Mouse (Mus musculus) neural tube, embryonic 11.5 days (tissue): ENCODE results near the gene App. TPM values are rescaled to one million over a fixed set of nuclear protein-coding genes. Genes with fewer than 3 reads are reported as not detected.

Experiments
- ATAC-seq: fragments of 200-750 bp; cut with Nextera tagmentation; 2 replicates; pipeline ENCODE4 v1.8.0; 2017; ENCODE audit warnings: moderate number of reproducible peaks, mild to moderate bottlenecking, moderate TSS enrichment, moderate library complexity; ENCODE audit not compliant: insufficient read depth, low FRiP score, low TSS enrichment
- DNase-seq: peaks from one replicate; pipeline ENCODE4 v3.0.0-alpha.2; 2015; ENCODE audit warnings: low spot score
- H3K27ac ChIP-seq: fragments of 300-500 bp; sonication (generic); 2 replicates; pipeline ENCODE4 v1.5.1; 2014; ENCODE audit warnings: low read depth, mild to moderate bottlenecking, low read length
- H3K27me3 ChIP-seq: fragments of 300-500 bp; sonication (generic); 2 replicates; pipeline ENCODE4 v1.6.1; 2014; ENCODE audit warnings: mild to moderate bottlenecking, low read length, mixed read lengths; ENCODE audit not compliant: control insufficient read depth, insufficient read depth
- H3K36me3 ChIP-seq: fragments of 300-500 bp; sonication (generic); 2 replicates; pipeline ENCODE4 v1.6.1; 2014; ENCODE audit warnings: mild to moderate bottlenecking, low read length, moderate library complexity, mixed read lengths; ENCODE audit not compliant: control insufficient read depth, insufficient read depth
- H3K4me1 ChIP-seq: fragments of 300-500 bp; sonication (generic); 2 replicates; pipeline ENCODE4 v1.6.1; 2014; ENCODE audit warnings: low read length, mixed read lengths; ENCODE audit not compliant: control insufficient read depth, insufficient read depth
- H3K4me2 ChIP-seq: fragments of 300-500 bp; sonication (generic); 2 replicates; pipeline ENCODE4 v1.6.1; 2014; ENCODE audit warnings: low read depth, mild to moderate bottlenecking, moderate library complexity
- H3K4me3 ChIP-seq: fragments of 300-500 bp; sonication (generic); 2 replicates; pipeline ENCODE4 v1.5.1; 2014; ENCODE audit warnings: low read depth, low read length
- H3K9ac ChIP-seq: fragments of 300-500 bp; sonication (generic); 2 replicates; pipeline ENCODE4 v1.6.1; 2014; ENCODE audit warnings: mild to moderate bottlenecking, low read length
- H3K9me3 ChIP-seq: fragments of 300-500 bp; sonication (generic); 2 replicates; pipeline ENCODE4 v1.6.1; 2016; ENCODE audit warnings: low read length; ENCODE audit not compliant: control insufficient read depth
- WGBS: fragments of 180-500 bp; shearing (Covaris S2); extraction: QIAGEN DNeasy Blood & Tissue Kit; methylation state at CpG from one replicate; pipeline ENCODE4 v1.1.7; 2014; 5-methylcytosine and 5-hydroxymethylcytosine counted together
- polyA plus RNA-seq: library from polyadenylated mRNA; unstranded; fragments of >200 nt; fragmentation: Nextera tagmentation; extraction: Ambion mirVana; gene quantifications from 2 replicates; pipeline ENCODE4 v1.2.1, GENCODE M21; 2014

Gene App
- polyA plus RNA-seq, 1 experiment from 2014 or later: 210 TPM

DNA sequence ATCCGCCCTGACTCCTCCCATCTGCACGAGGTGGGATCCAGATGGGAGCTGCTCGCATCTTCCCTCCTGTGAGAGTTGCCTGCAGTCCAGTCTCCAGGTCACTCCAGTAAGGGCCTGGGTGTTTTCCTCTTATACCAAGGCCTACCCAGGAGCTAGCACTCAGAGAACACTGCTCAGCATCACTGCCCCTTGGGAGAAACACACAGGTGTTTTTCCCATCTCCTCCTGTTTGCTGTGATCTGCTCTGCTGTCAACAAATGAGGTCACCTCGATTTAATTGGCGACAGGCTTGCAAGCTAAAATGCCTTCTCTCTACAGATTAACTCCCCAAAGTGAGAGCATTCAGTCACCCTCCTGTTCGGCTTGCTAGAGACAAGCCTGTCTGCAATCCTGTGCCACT is 216.3 kb downstream of the App start:
- no peaks in the 10 kb centered on the region for H3K9me3 ChIP-seq
- H3K27me3 ChIP-seq: no peaks in the 10 kb centered on the region
- ATAC-seq (no peak), DNase-seq (no peak)
- H3K4me2 ChIP-seq: no peak overlapping the region
- WGBS: 64% methylated on average over 6 of the region's 6 CpGs
- no peak overlapping the region for H3K27ac ChIP-seq
- H3K4me3 ChIP-seq: no peak overlapping the region
- no peaks in the 10 kb centered on the region for H3K4me1 ChIP-seq
- no peak overlapping the region for H3K9ac ChIP-seq
- peaks cover 2% of the 10 kb centered on the region for H3K36me3 ChIP-seq

GRCm38 (mm10) chr16:84956690-84957089 is 216.9 kb downstream of the App start:
- Histone ChIP-seq H3K9ac (no peak overlapping the region), H3K36me3 (peaks cover 2% of the 10 kb centered on the region), H3K4me1 (no peaks in the 10 kb centered on the region), H3K27me3 (no peaks in the 10 kb centered on the region), H3K4me2 (no peak overlapping the region), H3K9me3 (no peaks in the 10 kb centered on the region), H3K27ac (no peak overlapping the region), H3K4me3 (no peak overlapping the region)
- ATAC-seq (no peak), DNase-seq (no peak)
- 90% methylated on average over 2 of the region's 2 CpGs for WGBS

GRCm38 (mm10) chr16:84955840-84956239 is 217.7 kb downstream of the App start:
- no peaks in the 10 kb centered on the region for H3K4me1 ChIP-seq
- ATAC-seq: no peak; the same call in 1 of the 2 replicates
- no peak overlapping the region for H3K4me2 ChIP-seq
- no peaks in the 10 kb centered on the region for H3K27me3 ChIP-seq
- no peak overlapping the region for H3K9ac ChIP-seq
- no peaks in the 10 kb centered on the region; the same call in none of the 2 replicates for H3K36me3 ChIP-seq
- H3K4me3 ChIP-seq: no peak overlapping the region
- no peak overlapping the region for H3K27ac ChIP-seq
- no peak for DNase-seq
- 81% methylated on average over 1 of the region's 1 CpGs for WGBS
- no peaks in the 10 kb centered on the region for H3K9me3 ChIP-seq

DNA sequence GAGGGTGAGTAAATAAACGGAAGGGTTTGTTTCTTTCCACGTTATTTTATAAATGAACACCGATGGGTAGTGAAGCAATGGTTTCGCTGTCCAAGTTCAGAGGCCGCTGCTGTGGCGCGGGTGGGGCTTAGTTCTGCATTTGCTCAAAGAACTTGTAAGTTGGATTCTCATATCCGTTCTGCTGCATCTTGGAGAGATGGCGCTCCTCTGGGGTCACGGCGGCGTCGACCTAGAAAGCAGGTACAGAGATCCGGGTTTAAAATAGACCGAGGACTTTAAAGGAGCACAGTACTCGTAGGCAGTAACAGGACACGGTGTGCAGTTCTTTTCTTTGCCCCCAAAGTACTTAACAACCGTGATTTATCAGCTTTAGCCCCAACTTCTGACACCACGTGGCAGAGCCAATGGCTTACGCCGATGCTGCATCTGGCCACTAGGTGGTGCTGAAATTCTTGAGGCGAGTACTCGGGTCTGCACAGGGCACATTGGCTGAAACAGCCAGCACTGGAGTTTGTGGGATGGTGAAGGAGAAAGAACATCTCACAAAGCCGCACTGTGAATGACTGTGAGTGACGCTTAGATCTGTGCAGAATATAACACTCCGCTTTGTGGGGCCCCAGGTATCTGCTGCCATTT is 218.2 kb downstream of the App start:
- no peaks in the 10 kb centered on the region for H3K4me1 ChIP-seq
- no peak overlapping the region for H3K4me3 ChIP-seq
- no peak overlapping the region for H3K9ac ChIP-seq
- DNase-seq (peak; percentile 87), ATAC-seq (peak; percentile 90)
- no peaks in the 10 kb centered on the region for H3K9me3 ChIP-seq
- no peak overlapping the region for H3K27ac ChIP-seq
- 31% methylated on average over 26 of the region's 26 CpGs for WGBS
- no peaks in the 10 kb centered on the region for H3K27me3 ChIP-seq
- no peaks in the 10 kb centered on the region; the same call in none of the 2 replicates for H3K36me3 ChIP-seq
- H3K4me2 ChIP-seq: no peak overlapping the region

DNA sequence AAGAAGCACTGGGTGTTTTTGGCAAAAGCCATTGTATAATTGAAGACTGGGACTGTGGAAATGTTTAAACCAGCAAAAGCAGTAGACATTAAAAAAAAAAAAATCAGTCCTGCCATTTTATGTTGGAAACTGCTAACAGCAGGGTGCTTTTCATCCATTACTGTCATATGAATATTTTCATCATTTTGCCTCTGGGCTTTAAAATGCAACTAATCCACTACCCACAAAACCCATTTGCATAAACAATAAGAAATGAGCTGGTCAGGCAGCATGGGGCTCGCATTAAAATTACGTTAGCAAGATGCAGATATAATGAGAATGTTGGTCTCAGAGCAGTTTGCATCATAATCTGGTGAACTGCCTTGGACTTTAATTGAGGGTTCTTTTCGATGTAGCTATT is 242.5 kb downstream of the App start:
- H3K9me3 ChIP-seq: no peaks in the 10 kb centered on the region
- no peaks in the 10 kb centered on the region for H3K36me3 ChIP-seq
- no peak overlapping the region for H3K4me3 ChIP-seq
- H3K27me3 ChIP-seq: no peaks in the 10 kb centered on the region
- no peak overlapping the region for H3K9ac ChIP-seq
- no peak overlapping the region for H3K4me2 ChIP-seq
- H3K4me1 ChIP-seq: no peaks in the 10 kb centered on the region
- DNase-seq (no peak), ATAC-seq (no peak)
- no peak overlapping the region for H3K27ac ChIP-seq
- 75% methylated on average over 3 of the region's 3 CpGs for WGBS

GRCm38 (mm10) chr16:84927827-84928226 is 245.7 kb downstream of the App start:
- DNase-seq (no peak), ATAC-seq (no peak)
- Histone ChIP-seq H3K4me2 (no peak overlapping the region), H3K27me3 (no peaks in the 10 kb centered on the region), H3K36me3 (no peaks in the 10 kb centered on the region), H3K9me3 (no peaks in the 10 kb centered on the region), H3K9ac (no peak overlapping the region), H3K27ac (no peak overlapping the region), H3K4me1 (no peaks in the 10 kb centered on the region), H3K4me3 (no peak overlapping the region)
- 94% methylated on average over 1 of the region's 1 CpGs for WGBS

GRCm38 (mm10) chr16:84919649-84920308 is 253.8 kb downstream of the App start:
- H3K9ac ChIP-seq: no peak overlapping the region
- H3K4me1 ChIP-seq: no peaks in the 10 kb centered on the region
- no peaks in the 10 kb centered on the region for H3K9me3 ChIP-seq
- no peak overlapping the region for H3K27ac ChIP-seq
- DNase-seq (peak; percentile 20), ATAC-seq (no peak)
- no peak overlapping the region for H3K4me2 ChIP-seq
- H3K36me3 ChIP-seq: no peaks in the 10 kb centered on the region
- H3K27me3 ChIP-seq: no peaks in the 10 kb centered on the region
- H3K4me3 ChIP-seq: no peak overlapping the region
- WGBS: 45% methylated on average over 5 of the region's 5 CpGs

DNA sequence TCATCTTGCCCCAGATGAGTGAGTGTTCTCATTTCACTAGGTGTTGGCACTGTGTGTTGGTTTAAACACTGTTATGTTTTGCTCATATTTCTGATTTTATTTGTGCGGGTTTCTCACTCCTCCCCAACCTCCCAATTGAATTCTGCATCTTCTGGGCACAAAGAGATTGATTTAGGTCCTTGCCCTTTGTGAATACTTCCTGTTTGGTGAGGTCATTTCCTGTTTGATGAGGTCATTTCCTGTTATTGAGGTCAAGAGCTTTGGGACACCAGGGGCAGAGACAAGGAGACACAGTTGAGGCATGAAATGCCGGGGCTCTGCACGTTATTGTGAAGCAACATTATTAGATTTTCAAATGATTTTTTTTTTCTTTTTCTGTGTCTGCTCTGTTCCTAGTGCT is 254.5 kb downstream of the App start:
- WGBS: 74% methylated on average over 3 of the region's 3 CpGs
- no peak for ATAC-seq
- H3K27ac ChIP-seq: no peak overlapping the region

DNA sequence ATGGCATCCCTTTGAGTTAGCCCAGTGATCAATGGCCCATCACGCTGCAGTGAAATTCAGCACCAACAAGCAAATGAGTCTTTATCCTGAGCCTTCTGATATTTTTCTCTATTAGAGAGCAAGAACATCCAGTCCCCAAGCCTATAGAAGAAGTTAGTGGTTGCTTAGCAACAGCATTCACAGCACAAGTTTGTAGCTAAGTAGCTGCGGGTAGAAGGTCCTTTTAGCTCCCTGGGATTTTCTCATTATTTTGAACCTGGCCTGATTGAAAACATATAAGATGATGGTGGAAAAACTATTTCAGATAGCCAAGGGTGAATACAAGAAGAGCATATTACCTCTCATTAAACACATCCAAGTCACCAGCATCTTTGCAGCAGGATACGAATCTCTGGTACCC is 256.8 kb downstream of the App start:
- DNase-seq (no peak), ATAC-seq (no peak)
- Histone ChIP-seq H3K4me2 (no peak overlapping the region), H3K36me3 (no peaks in the 10 kb centered on the region), H3K9ac (no peak overlapping the region), H3K27ac (no peak overlapping the region), H3K27me3 (no peaks in the 10 kb centered on the region), H3K4me3 (no peak overlapping the region), H3K4me1 (no peaks in the 10 kb centered on the region), H3K9me3 (no peaks in the 10 kb centered on the region)
- WGBS: 66% methylated on average over 3 of the region's 3 CpGs

More for the DNA sequence above, 254.5 kb downstream of the App start:
- Histone ChIP-seq H3K36me3 (no peaks in the 10 kb centered on the region), H3K27me3 (no peaks in the 10 kb centered on the region), H3K9ac (no peak overlapping the region), H3K4me1 (no peaks in the 10 kb centered on the region), H3K9me3 (no peaks in the 10 kb centered on the region), H3K4me2 (no peak overlapping the region), H3K4me3 (no peak overlapping the region)
- no peak for DNase-seq
